Mouse (Mus musculus) naive thymus-derived CD4-positive, alpha-beta T cell, adult 2 months (primary cell): ENCODE data around the gene Gm20388.
A peak's percentile ranks its signal among the peaks of the same experiment; 100 is the strongest.

Experiments used
- DNase-seq: peaks from one replicate; pipeline ENCODE4 v3.0.0-alpha.2; 2011; ENCODE audit warnings: low read depth

Gm20388 gene

DNA sequence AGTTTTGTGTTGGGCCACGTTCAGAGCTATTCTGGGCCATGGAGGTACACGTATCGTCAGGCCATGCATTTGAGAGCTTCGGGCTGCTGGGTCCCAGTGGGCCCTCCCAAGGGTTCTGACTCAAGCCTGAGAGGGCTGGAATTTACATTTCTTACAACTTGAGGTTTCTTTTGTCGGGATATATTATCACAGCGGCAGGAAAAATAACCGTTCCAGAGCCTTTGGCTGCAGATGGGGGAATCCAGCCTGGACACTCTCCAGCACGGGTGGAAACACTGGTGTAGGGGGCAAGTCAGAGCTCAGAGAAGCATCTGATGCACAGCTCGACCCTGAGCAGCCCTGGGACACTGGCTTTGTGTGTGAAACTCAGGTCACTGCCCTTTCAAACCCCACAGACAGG, 2192.6 kb downstream of the Gm20388 start:
- DNase-seq = no peak

DNA sequence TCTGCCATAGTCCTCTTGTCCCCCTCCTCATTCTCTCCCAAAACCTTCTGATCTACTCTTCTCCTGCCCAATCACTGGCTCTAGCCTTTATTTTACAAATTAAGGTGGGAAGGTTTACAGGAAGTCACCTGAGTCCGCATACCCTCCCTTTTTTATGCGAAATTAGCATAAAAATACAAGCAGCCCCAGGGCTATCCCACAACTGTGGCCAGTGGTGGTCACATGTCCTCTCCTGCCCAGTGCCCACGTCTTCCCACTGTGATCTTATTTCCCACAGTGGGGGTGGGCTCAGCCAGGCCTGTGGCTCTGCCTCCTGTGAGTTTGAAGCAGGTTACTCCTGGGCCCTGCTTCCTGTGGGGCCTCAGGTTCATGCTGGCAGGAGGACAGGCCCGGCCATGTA, 2194.0 kb downstream of the Gm20388 start:
- no peak for DNase-seq

DNA sequence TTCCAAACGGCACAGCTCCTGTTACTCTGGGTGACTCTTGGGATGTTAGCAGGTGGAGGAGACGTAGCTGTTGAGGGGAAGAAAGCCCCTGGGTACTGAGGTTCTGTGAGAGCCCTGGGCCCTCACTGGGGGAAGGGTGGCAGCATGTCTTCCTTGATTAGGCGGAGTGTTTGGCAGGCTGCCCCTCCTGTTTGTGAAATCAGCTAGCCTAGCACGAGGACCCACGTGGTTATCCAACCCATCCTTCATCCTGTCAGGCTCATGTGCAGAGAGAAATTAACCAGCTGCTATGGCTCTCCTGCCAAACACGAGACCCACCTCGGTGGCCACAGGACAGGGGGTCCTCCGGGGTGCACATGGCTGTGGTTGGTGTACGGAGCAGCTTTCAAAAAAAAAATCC, 2195.6 kb downstream of the Gm20388 start:
- no peak for DNase-seq

DNA sequence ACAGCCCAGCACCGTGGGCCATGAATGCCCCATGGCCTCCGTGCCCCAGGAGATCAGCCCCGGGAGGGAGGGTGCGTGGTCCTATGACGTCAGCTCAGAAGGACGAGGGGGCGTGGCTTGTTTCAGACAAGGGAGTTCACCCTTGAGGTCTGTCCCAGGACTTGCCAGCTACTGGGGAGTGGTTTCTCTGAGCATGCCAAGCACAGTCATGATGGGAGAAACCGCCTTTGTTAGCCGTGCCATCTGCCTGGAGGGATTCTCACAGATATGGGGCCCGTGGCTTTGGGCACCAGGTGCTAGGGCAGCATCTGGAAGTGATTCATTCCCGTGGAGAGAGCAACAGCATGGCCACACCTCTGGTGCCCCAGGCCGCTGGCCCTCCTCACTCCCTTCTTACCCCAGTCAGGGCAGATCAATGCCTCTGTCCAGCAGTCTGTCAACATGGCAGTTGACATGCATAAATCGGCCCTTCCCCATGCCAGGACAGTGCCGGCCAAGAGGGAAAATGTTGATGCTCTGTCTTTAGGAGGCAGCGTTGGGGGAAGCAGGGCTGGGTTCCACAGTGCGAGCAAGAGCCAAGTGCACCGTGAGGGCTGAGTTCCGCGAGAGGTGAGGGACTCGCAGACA, 2199.7 kb downstream of the Gm20388 start:
- no peak for DNase-seq

DNA sequence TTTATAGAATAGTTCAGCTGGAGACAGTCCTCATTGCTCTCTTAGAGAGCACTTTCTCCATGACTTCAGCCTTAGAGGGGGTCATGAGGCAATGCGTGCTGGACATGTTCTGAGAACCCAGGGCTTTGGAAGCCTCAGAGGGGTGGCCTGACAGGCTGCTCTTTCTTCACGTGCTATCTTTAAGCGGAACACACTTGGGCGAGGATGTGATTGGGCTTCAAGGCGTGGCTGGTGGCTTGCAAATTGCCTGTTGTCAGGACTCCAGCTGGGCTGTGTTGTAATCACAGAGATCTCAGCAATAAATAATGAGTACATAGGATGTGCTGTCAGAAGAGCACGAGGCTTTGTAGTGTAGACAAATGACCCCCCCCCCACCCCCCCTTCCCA, 2200.2 kb downstream of the Gm20388 start:
- DNase-seq = no peak

DNA sequence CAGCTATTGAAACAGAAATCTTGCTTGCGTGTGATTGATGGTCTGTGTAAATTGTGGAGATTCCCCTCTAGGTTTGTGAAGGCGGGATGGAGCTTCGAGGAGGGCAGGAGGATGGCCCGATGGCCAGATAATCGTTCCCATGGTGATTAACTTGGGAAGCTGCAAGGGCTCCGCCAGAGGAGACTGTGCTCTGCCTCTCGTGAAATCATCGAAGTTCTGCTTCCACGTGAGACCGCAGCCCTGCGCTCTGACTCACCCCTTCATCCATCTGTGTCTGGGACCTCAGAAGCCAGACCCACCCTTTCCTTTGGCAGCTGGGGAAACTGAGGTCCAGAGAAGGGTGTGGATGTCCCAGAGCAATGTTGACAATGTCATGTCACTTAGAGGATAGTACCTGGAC, 2201.1 kb downstream of the Gm20388 start:
- no peak for DNase-seq

DNA sequence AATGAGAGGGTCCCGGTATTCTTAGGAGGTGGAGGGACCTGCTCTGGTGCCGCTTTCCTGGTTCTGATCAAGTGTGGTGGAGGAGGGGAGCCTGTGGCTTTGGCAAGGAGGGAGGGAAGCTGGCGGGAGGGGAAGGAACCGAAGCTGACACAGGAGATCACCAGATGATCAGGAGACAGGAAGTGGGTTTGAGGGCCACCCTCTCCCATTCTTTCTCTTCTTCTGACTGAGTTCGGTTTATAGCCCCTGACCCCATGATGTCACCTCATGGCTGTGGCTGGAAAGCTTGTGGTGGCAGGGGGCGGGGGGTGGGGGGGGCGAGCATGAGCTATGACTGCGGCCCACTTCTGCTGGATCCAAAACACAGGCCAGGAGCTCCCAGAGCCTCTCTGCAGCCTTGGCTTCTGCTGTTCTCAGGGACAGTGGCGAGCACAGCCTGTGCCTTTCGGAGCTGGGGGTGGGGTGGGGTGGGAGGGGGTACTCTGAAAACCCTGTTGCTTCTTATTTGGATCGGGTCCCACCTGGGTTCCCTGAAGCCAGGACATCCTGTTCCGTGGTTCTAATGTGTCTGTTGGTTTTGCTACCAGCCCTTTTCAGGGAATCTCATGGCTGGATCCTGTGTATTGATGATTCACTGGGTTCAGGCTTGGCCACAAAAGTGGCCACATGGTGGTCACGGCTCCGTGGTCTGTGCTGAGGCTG, 2201.8 kb downstream of the Gm20388 start:
- DNase-seq = peak; percentile 3

DNA sequence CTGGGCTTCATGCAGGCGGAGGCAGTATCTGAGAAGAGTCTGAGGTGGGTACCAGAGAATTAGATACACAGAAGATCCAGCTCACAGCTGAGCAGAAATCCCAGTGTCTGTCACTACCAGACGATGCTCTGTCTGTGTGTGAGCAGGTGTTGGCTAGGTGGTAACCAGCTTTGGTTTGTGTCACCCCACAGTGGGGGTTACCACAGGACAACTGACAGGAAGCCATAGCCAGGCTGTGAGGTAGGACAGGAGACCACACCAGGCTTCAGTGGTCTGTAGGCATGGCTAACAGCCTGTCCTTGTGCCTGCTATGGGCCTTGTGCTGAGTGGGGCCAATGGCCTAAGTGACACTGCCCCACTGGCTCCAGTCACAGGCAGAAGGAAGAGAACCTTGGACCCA, 2204.2 kb downstream of the Gm20388 start:
- DNase-seq = no peak

DNA sequence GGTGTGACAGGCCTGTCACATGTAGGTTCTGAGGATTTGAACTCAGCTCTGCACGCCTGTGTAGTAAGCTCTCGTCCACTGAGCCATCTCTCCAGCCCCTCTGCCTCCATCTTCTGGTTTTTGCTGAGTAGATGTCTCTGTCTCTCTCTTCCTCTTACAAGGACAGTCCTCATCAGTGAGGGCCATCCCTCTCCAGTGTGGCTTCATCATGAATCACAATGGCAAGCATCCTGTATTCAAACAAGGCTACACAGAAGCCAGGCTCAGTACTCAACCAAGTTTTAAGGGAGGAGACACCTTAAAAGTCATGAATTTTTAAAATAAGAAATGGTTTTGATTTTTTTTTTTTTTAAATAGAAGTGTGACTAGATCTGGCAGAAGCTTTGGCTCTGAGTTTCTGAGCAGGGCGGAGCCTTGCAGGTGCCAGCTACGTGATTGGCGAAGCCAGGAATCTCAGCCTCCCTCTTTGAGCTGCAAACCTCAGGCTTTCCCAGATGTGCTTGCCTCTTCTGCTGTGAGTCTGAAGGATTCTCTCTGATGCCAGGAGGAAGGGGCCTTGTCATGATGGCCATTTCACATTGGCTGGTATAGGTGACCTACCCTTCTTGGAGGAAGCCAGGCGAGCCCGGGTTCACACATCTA, 2206.2 kb downstream of the Gm20388 start:
- DNase-seq = no peak

DNA sequence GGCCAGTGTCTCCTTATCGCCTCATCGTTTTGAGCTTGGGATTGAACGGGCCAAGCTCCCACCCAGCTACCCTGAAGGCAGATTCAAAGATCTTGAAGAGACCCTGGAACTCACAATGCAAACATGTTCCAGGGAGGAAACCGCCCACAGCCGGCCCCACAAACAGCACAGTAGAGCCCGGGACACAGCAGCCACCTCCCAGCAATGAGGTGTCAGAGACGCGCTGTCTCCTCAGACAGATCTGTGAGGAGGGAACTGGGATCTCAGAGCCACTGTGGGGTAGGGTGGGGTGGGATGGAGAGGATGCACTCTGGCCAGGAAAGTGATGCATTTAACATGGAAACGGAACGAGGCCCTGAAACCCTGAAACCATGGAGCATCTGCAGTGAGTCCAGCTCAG, 2207.5 kb downstream of the Gm20388 start:
- no peak for DNase-seq

DNA sequence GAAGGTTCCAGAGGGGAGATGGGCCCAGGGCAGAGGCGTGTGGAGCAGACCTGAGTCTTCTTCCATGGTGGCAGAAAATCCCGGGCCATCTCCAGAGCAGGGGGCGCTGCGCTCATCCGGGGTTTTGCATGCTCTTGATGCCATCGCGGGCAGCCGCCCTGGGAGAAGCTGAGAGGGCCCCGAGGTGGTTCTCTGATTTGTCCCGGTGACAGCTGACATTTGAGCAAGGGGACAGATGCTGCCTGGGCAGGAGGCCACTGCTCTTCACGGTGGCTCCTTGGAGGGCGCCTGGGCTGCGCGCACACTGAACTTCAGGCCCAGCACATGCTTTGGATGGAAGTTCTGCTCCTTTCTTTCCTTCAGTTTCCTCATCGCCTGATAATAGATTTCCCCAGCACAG, 2207.9 kb downstream of the Gm20388 start:
- no peak for DNase-seq

DNA sequence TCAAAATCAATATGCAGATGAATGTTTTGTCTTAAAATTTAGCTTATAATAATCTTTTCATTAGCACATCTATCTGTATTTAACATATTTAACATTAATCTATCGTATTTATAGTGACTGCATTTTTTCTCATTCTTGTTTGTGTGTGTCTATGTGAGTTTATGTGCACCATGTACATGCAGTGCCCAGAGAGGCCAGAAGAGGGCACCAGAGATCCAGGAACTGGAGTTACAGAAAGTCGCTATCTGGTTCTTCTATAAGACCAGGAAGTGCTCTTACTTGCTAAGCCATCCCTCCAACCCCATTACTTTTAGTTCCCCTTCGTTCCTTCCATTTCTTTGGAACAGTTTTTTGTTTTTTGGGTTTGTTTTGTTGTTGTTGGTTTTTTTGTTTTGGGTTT, 2213.7 kb downstream of the Gm20388 start:
- peak; percentile 5 for DNase-seq

DNA sequence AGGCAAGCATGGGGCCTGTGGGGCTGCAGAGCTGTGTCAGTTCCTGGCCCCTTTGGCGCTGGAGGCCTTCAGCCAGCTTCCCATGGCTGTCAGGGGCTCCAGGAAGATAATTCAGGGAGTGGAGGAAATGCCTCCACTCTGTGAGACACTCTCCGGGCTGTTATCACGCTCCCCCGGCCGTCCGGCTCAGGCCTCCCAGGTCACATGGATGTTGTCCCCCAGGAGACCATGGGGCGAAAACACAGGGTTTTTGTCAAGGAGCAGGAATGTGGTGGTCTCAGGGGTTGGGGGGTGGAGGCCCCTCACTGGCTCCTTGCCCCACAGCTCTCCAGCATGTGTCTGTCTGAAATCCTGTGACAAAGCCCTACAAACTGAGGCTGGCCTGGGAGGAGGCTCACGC, 2216.0 kb downstream of the Gm20388 start:
- DNase-seq = no peak

DNA sequence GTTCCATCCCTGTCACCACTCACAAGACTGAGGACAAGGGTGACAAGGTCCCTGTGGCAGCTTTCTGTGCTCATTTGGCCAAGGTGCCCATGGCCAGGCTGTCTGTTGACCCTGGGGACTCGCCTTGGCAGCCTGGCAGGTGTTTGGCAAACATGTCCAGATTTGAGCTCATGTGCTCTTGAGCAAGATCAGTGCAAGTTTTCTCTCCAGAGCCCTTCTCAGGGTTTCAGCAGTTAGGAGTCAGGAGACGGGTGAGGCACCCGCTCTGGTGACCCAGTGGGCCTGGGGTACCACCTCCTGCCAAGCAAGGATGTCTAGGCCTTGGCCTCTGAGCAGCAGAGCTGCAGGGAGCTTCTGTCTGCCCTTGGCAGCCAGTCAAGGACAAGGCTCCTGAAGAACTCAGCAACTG, 2223.5 kb downstream of the Gm20388 start:
- no peak for DNase-seq

DNA sequence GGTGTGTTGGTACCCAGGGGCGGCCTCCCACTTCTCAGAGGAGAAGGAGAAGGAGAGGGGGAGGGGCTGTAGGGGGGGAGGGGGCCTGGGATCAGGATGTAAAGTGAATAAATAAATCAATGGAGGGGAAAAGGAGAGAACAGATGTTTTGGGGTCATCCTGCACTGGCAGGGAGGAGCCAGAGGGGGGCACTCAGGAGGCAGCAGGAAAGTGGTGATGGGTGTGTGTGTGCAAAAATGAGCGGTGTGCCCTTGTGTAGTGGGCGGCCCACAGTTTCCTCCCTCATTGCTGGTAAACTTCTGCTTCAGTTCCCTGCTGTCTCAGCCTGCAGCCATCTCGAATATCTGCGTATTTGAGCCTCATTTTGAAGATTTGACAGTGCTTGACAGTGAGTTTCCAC, 2224.9 kb downstream of the Gm20388 start:
- no peak for DNase-seq

DNA sequence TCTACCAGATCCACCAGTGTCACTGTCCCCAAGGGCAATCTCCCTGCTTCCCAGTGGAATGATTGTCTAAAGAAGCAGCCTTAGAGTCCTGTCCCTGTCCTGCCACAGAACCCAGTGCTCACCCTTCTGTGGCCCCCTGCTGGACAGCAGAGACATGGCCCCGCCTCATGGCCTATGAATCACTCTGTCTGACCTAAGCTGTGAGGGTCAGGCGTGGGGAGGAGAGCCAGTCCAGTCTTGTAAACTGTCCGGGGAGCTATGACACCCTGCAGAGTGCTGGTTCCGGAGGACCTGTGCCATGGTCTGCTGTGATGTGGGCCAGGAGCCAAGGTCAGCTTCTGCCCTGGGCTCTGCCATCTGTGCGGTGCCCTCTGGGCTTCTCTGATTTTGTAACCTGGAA, 2229.1 kb downstream of the Gm20388 start:
- peak; percentile 16 for DNase-seq

DNA sequence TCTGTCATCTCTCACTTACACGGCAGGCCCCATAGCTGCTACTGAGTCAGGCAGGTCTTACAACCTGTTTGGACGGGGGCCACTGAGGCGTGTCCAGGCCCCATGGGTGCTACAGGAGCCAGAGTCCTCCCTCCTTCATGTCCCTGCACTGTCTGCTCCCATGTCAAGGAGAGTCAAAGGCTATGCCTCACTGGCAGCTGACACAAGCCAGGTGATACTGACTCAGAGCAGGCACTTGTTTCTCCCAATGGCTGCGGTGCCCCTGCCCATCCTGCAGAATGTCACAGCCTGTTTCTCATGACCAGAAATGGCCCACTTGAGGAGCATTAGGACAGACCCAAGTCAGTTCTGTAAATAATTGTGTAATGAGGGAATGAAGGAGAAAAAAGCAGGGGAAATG, 2229.8 kb downstream of the Gm20388 start:
- no peak for DNase-seq

DNA sequence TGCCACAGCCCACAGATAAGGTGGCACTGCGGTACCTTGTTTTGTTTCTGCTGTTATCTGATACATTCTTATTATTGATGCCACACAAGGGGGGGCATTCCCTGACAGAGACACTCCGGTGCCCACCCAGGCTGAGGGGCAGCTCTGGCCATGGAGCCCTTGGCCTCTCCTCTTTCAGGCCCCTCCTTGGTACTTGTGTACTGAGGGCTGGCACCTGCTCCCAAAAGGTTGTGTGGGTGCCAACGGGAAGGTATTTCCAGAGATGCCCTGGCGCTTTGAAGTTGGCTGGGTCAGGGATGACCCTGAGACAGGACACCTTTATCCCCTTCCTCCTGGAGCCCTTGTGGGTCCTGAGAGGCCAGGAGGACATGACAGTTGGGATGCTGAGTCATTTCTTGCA, 2231.8 kb downstream of the Gm20388 start:
- no peak for DNase-seq

DNA sequence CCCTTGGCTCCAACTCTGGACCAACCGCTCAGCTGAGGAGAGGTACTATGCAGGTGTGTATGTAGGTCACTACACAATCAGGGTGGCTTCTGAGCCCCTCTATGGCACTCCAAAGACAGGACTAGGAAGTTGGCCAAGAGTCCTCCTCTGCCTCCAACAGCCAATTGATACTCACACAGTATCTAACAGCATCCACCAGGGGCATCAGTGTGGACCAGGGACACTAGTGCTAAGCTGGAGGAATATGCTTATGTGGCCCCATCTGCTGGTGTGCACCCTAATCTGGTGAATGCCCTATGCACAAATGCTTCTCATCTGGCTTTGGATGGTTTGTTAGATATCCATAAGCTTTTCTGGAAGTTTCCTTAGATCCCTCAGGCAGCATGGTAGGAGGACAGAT, 2232.6 kb downstream of the Gm20388 start:
- no peak for DNase-seq

DNA sequence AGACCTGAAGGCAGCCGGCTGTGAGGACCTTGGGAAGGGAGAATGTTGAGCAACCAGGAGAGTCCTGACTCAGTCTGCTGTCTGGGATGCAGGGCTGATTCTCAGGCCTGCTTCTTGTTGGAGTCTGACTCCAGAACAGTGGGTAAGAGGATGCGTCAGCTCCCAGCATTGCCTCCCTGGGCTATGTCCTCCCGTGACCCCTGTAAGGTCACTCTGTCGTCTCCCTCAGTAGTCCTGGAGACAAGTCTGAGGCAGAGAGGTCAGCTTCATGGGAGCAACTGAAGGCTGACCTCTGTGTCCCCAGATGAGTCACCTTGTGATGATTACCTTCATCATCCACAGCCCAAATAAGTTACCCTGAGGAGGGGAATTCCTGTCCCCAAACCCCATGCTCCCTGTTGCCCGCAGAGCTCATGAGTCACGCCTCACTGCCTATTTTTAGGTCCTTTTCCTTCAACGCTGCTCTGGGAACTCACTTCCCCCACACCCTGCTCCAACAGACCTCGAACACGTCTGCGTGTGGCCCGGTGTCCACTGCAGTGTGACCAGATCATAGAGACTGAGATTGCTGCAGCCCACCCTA, 2234.2 kb downstream of the Gm20388 start:
- no peak for DNase-seq

DNA sequence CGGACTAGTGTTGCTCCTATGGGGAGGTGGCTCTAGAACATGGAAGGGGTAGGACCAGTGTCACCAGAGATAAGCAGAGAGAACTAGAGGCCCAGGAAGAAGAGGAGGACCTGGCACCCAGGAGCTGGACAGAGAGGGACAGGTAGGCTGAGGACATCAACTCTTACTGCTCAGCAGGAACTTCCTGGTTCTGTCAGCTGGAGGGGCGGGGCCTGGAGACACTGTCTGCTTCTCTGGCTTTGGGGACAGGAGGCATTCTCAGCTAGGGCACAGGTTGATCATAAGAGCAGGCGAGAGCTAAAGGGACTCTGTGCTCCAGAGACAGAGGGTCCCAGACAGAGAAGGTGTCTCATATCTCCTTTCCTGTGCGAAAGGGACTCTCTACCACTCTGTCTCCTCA, 2238.4 kb downstream of the Gm20388 start:
- DNase-seq = no peak

DNA sequence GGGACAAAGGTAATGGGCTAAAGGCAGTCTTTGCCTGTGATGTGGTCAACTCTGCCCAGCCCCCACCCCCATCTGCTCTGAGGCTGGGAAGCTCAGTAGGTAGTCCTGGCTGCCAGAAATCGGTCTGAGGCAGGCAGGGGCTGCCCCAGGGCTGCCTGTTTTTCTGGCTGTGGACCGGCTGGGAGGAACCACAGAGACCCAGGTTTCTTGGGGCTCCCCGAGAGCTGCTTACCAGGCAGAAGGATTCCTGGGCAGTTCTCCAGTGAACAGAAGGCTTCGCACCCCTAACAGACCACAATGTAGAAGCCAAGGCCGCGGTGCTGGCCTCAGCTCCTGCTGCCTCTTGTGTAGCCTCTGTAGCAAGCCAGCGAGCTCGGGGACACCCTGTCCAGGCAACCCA, 2239.0 kb downstream of the Gm20388 start:
- DNase-seq = no peak

DNA sequence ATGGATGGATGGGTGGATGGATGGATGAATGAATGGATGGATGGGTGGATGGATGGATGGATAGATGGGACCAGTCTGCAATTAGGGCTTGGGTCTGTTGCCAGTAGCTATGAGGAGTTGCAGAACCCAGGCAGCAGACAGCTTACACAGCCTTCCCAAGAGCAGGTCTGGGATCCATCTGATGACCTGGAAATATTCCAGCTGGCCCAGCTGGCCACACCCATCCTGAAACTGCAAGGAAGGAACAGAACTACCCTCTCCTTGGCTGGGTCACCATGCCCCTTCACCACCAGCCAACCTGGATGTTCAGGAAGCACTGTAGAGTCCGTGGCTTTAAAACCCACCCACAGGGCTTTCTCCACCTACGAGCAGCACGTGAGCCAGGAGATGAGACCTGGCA, 2240.9 kb downstream of the Gm20388 start:
- DNase-seq = no peak
